Mouse (Mus musculus) heart, postnatal 25 days (tissue): ENCODE measurements around the gene Actn4. TPM values are rescaled to one million over a fixed set of nuclear protein-coding genes. Genes with fewer than 3 reads are reported as not detected.

Experiments used
- DNase-seq: peaks from one replicate; pipeline ENCODE4 v3.0.0; 2022; ENCODE audit warnings: low spot score
- intact Hi-C: fragments of 180-260 bp; cut with DNase I; formaldehyde crosslinking; loops from one replicate; pipeline ENCODE4 v1.15.1; 2025
- total RNA-seq, 2 experiments: library from RNA; stranded (reverse); gene quantifications; 2 replicates each; pipeline ENCODE4 v1.2.3; 2021

The Actn4 gene
- 100 to 1,000 TPM in 1 of 2 experiments, 10 to 100 TPM in 1; 77.0 to 101 TPM for total RNA-seq

- DNase-seq = peak; percentile 99
- intact Hi-C loops = loop anchor here (2.0 kb wide), 1 partner anchor 23 kb away; no protein-coding TSS in a partner anchor
These were observed at the start of gene Actn4 for GRCm38 (mm10) chr7:28961927-28962670. TSS of gene Actn4 (minus strand) at chr7:28962340.

GRCm38 (mm10) chr7:29008714-29009113 lies 46.6 kb upstream of the Actn4 start:
- intact Hi-C loops = no loop called here
- DNase-seq = no peak

- no peak for DNase-seq
- intact Hi-C loops = no loop called here
These were observed 46.0 kb upstream of the Actn4 start for GRCm38 (mm10) chr7:29008171-29008570.

- DNase-seq = no peak
- intact Hi-C loops = no loop called here
These were observed 45.3 kb upstream of the Actn4 start for GRCm38 (mm10) chr7:29007224-29008101.

GRCm38 (mm10) chr7:29000651-29001605 lies 38.8 kb upstream of the Actn4 start:
- no peak for DNase-seq
- intact Hi-C loops = no loop called here

GRCm38 (mm10) chr7:28993402-28993801 lies 31.3 kb upstream of the Actn4 start:
- DNase-seq = no peak
- intact Hi-C loops = loop anchor here (5.0 kb wide), 1 partner anchor 44 kb away; no protein-coding TSS in a partner anchor

GRCm38 (mm10) chr7:28992997-28993396 lies 30.9 kb upstream of the Actn4 start:
- intact Hi-C loops = loop anchor here (5.0 kb wide), 1 partner anchor 44 kb away; no protein-coding TSS in a partner anchor
- DNase-seq = no peak

GRCm38 (mm10) chr7:28991616-28992015 lies 29.5 kb upstream of the Actn4 start:
- intact Hi-C loops = loop anchor here (5.0 kb wide), 1 partner anchor 46 kb away; no protein-coding TSS in a partner anchor
- DNase-seq = no peak

GRCm38 (mm10) chr7:28990766-28991273 lies 28.7 kb upstream of the Actn4 start:
- intact Hi-C loops = loop anchor here (5.0 kb wide), 1 partner anchor 46 kb away; no protein-coding TSS in a partner anchor
- DNase-seq = no peak

GRCm38 (mm10) chr7:28985207-28985606 lies 23.1 kb upstream of the Actn4 start:
- intact Hi-C loops = loop anchor here (10.0 kb wide), 2 partner anchors 250 to 320 kb away; partner anchors contain the start of genes Dpf1, Kcnk6 and Yif1b
- no peak for DNase-seq

GRCm38 (mm10) chr7:28984452-28984851 lies 22.3 kb upstream of the Actn4 start:
- intact Hi-C loops = loop anchor here (5.0 to 10.0 kb wide), 3 partner anchors 58 to 320 kb away; partner anchors contain the start of genes Dpf1, Kcnk6 and Yif1b
- no peak for DNase-seq

GRCm38 (mm10) chr7:28983849-28984248 lies 21.7 kb upstream of the Actn4 start:
- intact Hi-C loops = loop anchor here (5.0 to 10.0 kb wide), 3 partner anchors 58 to 321 kb away; partner anchors contain the start of genes Dpf1, Kcnk6 and Yif1b
- DNase-seq = no peak

GRCm38 (mm10) chr7:28983141-28983564 lies 21.0 kb upstream of the Actn4 start:
- intact Hi-C loops = loop anchor here (5.0 to 10.0 kb wide), 3 partner anchors 59 to 322 kb away; partner anchors contain the start of genes Dpf1, Kcnk6 and Yif1b
- DNase-seq = no peak

GRCm38 (mm10) chr7:28982274-28983013 lies 20.3 kb upstream of the Actn4 start:
- intact Hi-C loops = loop anchor here (5.0 to 10.0 kb wide), 3 partner anchors 60 to 322 kb away; partner anchors contain the start of genes Dpf1, Kcnk6 and Yif1b
- no peak for DNase-seq

- intact Hi-C loops = loop anchor here (5.0 to 10.0 kb wide), 3 partner anchors 61 to 323 kb away; partner anchors contain the start of genes Dpf1, Kcnk6 and Yif1b
- DNase-seq = peak; percentile 95
These were observed 19.6 kb upstream of the Actn4 start, which contains the start of the genes Eif3k and Map4k1 for GRCm38 (mm10) chr7:28981651-28982273. TSS of gene Eif3k (minus strand) at chr7:28981864. TSS of gene Map4k1 (plus strand) at chr7:28982050.

- DNase-seq = no peak
- intact Hi-C loops = loop anchor here (5.0 kb wide), 1 partner anchor 205 kb away; no protein-coding TSS in a partner anchor
These were observed 15.4 kb upstream of the Actn4 start for GRCm38 (mm10) chr7:28977556-28977955.

- DNase-seq = no peak
- intact Hi-C loops = loop anchor here (5.0 kb wide), 3 partner anchors 36 to 191 kb away; no protein-coding TSS in a partner anchor
These were observed 10.9 kb upstream of the Actn4 start for GRCm38 (mm10) chr7:28973025-28973424.
